ENCODE assay signal across 17 mouse cellular contexts in the genomic region with DNA sequence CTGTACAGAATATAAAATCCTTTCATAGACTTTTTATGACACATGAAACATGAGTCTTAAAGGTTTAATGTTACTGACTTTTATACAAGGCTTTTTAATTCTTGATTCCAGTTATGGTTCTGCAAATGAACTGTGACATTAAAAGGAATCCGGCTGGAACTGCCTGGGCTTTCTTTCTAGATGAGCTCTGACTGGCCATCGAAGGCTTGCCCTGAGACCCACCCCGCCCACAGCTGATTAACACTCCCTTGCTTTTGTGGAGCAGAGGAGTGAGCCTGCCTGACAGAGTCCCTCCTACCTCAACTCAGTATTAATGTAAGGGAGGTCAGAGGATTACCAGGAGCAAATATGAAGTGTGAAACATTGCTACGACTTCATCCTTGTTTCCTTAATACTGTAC. TPM values are rescaled to one million over a fixed set of nuclear protein-coding genes. Genes with fewer than 3 reads are reported as not detected.
A peak's percentile ranks its signal among the peaks of the same experiment; 100 is the strongest.
DNase-seq lines count a peak whose midpoint lies in the region; ATAC-seq and TF ChIP-seq lines count a peak whose summit lies in the region.
"Had no signal": no experiment of that assay in that cellular context is flagged by ENCODE, and none has a peak within 500 bp of the region (broad histone marks: within the 10 kb centered on the region; RNA-seq: fewer than 3 reads in every experiment).

No protein-coding gene starts in this region.

- no peak for TF ChIP-seq POLR2A in kidney, adult 2 months (IDR thresholded peaks at IDR 0.05; ENCODE audit: low read depth, low read length)

- DNase-seq in embryo, embryonic 11 days, result peak; percentile 54
- no peak for DNase-seq in embryo, embryonic 9.5 days (ENCODE audit: extremely low spot score)
- no peak for DNase-seq in kidney, adult 2 months
- DNase-seq in retina, postnatal 1 day, result peak; percentile 26
- no peak for DNase-seq in T-cell, adult 2 months (ENCODE audit: low spot score)
- DNase-seq: adrenal gland, postnatal 25 days; cerebellum, adult 9-11 months; layer of hippocampus, postnatal 36 days; lung, adult 2 months; thymus, postnatal 25 days had no signal

- no peaks in the 10 kb centered on the region for H3K27me3 ChIP-seq in kidney, embryonic 14.5 days (ENCODE audit: control insufficient read depth, insufficient read depth, low read length)
- H3K27me3 ChIP-seq in kidney, adult 2 months (replicated peaks; ENCODE audit: control insufficient read depth, insufficient read depth, low read length), result no peaks in the 10 kb centered on the region
- no peaks in the 10 kb centered on the region for H3K27me3 ChIP-seq in midbrain, embryonic 12.5 days
- H3K27me3 ChIP-seq in midbrain, embryonic 15.5 days (replicated peaks), result no peaks in the 10 kb centered on the region
- H3K27me3 ChIP-seq: CH12.LX; limb, embryonic 15.5 days had no signal

- no peak overlapping the region for H3K9ac ChIP-seq in kidney, embryonic 14.5 days (ENCODE audit: low read depth, low read length)
- H3K9ac ChIP-seq in midbrain, embryonic 12.5 days (replicated peaks), result no peak overlapping the region
- no peak overlapping the region for H3K9ac ChIP-seq in midbrain, embryonic 15.5 days
- H3K9ac ChIP-seq: limb, embryonic 15.5 days had no signal

- H3K4me2 ChIP-seq in kidney, embryonic 14.5 days (replicated peaks; ENCODE audit: low read depth, low read length), result no peak overlapping the region
- H3K4me2 ChIP-seq in midbrain, embryonic 12.5 days (replicated peaks), result no peak overlapping the region
- no peak overlapping the region for H3K4me2 ChIP-seq in midbrain, embryonic 15.5 days
- H3K4me2 ChIP-seq: limb, embryonic 15.5 days had no signal

- H3K9me3 ChIP-seq in kidney, embryonic 14.5 days (ENCODE audit: control insufficient read depth, low read length), result no peaks in the 10 kb centered on the region
- H3K9me3 ChIP-seq in midbrain, embryonic 12.5 days, result no peaks in the 10 kb centered on the region
- H3K9me3 ChIP-seq in midbrain, embryonic 15.5 days, result no peaks in the 10 kb centered on the region
- H3K9me3 ChIP-seq: limb, embryonic 15.5 days had no signal

- peak; percentile 87 for ATAC-seq in kidney, embryonic 14.5 days (ENCODE audit: low FRiP score, low TSS enrichment)
- ATAC-seq in midbrain, embryonic 12.5 days (ENCODE audit: low FRiP score, low read depth), result peak; percentile 71
- no peak for ATAC-seq in midbrain, embryonic 15.5 days (replicated peaks)
- ATAC-seq: hindbrain, embryonic 16.5 days had no signal

- WGBS in kidney, embryonic 14.5 days, result 14% methylated on average over 4 of the region's 4 CpGs
- WGBS in kidney, adult 2 months, result 23% methylated on average over 4 of the region's 4 CpGs
- WGBS in midbrain, embryonic 12.5 days, result 29% methylated on average over 4 of the region's 4 CpGs
- 23% methylated on average over 4 of the region's 4 CpGs for WGBS in midbrain, embryonic 15.5 days

- peaks cover 6% of the 10 kb centered on the region; the same call in 1 of the 2 replicates for H3K4me1 ChIP-seq in kidney, embryonic 14.5 days (ENCODE audit: control insufficient read depth, insufficient read depth, low read length)
- no peaks in the 10 kb centered on the region for H3K4me1 ChIP-seq in kidney, adult 2 months (ENCODE audit: control insufficient read depth, insufficient read depth, low read length)
- H3K4me1 ChIP-seq in midbrain, embryonic 12.5 days, result peaks cover 7% of the 10 kb centered on the region; the same call in 1 of the 2 replicates
- no peaks in the 10 kb centered on the region for H3K4me1 ChIP-seq in midbrain, embryonic 15.5 days

- no peak overlapping the region for H3K27ac ChIP-seq in kidney, embryonic 14.5 days (ENCODE audit: low read depth, low read length)
- H3K27ac ChIP-seq in kidney, adult 2 months (ENCODE audit: insufficient read depth, low read depth, low read length), result no peak overlapping the region
- no peak overlapping the region for H3K27ac ChIP-seq in midbrain, embryonic 12.5 days (replicated peaks)
- no peak overlapping the region for H3K27ac ChIP-seq in midbrain, embryonic 15.5 days
- H3K27ac ChIP-seq: limb, embryonic 15.5 days had no signal

- H3K36me3 ChIP-seq in kidney, embryonic 14.5 days (ENCODE audit: control insufficient read depth, insufficient read depth, low read length), result no peaks in the 10 kb centered on the region
- H3K36me3 ChIP-seq in kidney, adult 2 months (ENCODE audit: control insufficient read depth, insufficient read depth, low read length), result no peaks in the 10 kb centered on the region
- no peaks in the 10 kb centered on the region for H3K36me3 ChIP-seq in midbrain, embryonic 12.5 days
- no peaks in the 10 kb centered on the region for H3K36me3 ChIP-seq in midbrain, embryonic 15.5 days (replicated peaks)
- H3K36me3 ChIP-seq: limb, embryonic 15.5 days had no signal

- H3K4me3 ChIP-seq in kidney, embryonic 14.5 days (ENCODE audit: low read length), result no peak overlapping the region
- no peak overlapping the region for H3K4me3 ChIP-seq in kidney, adult 2 months (ENCODE audit: insufficient read depth, low read depth, low read length)
- no peak overlapping the region for H3K4me3 ChIP-seq in midbrain, embryonic 12.5 days
- no peak overlapping the region for H3K4me3 ChIP-seq in midbrain, embryonic 15.5 days
- H3K4me3 ChIP-seq: limb, embryonic 15.5 days had no signal

- TF ChIP-seq CTCF in kidney, adult 2 months (conservative IDR thresholded peaks at IDR 0.05; ENCODE audit: insufficient read depth, insufficient read length, low read depth, low read length), result no peak

RNA-seq across cellular contexts. Expression of gene Rpl36a-ps1, which starts 22.2 kb away (rescaled TPM):
- 2.6 and 2.9 TPM in 2 replicates for polyA plus RNA-seq in kidney, embryonic 14.5 days (2014; fragmentation: Nextera tagmentation; extraction: Ambion mirVana)
- polyA plus RNA-seq in kidney, adult 2 months (2012; rRNA removed), result not detected in 2 replicates
- 0.94 TPM in 1 of 2 replicates, not detected in the other for polyA plus RNA-seq in midbrain, embryonic 12.5 days (2016; fragmentation: Nextera tagmentation; extraction: Ambion mirVana)
- polyA plus RNA-seq in midbrain, embryonic 15.5 days (2015; fragmentation: Nextera tagmentation; extraction: Ambion mirVana), result not detected in 2 replicates
- polyA plus RNA-seq: lung, adult 2 months; spleen, adult 2 months had no signal

Comparison
In these comparisons a context has a peak if more than half of its experiments do, and no peak if none do; other contexts are left out.
1. DNase-seq: peak in embryo, embryonic 11 days (single experiment) and retina, postnatal 1 day (single experiment); none in embryo, embryonic 9.5 days (single experiment), kidney, adult 2 months (single experiment) and T-cell, adult 2 months (single experiment).